Mouse (Mus musculus) MEL-GATA-1-ER (cell line): ENCODE measurements around the gene Dclre1a.
"Not testable (repeated sequence)": the region's sequence is repeated elsewhere in the genome, so short reads cannot be mapped to it uniquely, and the experiment has no call there.

ENCODE experiments used
- DNase-seq: peaks from one replicate; pipeline ENCODE4 v3.0.0-alpha.2; 2012; ENCODE audit warnings: low read depth; ENCODE audit errors: extremely low read depth

Gene Dclre1a

DNA sequence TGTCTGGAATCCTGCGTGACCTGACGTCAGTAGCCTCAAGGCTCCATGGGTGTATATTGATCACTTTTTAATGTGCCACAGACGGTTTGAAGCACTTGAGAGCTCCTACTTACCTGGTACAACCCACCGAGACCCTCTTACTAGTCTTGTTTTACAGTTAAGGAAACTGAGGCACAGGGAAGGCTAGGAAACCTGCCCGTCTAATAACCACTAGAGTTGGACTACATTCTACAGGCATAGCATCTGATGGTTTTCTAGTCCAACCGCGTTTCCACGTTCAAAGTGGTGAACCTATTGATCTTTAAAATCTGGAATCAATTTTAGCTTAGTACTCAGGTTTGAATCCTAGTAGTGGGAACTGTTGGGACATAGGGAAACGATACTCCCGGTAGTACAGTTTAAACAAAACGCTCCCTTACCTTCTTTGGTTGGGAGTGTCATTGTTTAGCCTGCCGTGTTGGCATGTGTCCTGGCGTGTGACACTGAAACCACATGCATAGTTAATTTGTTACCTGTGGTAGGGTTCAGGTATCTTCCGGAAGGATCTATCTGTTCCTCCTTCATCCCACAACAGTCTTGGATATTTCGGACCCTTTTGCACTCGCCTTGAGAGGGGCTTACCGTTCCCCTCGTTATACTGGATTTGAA, 1.1 kb upstream of the Dclre1a start:
- DNase-seq = no peak

DNA sequence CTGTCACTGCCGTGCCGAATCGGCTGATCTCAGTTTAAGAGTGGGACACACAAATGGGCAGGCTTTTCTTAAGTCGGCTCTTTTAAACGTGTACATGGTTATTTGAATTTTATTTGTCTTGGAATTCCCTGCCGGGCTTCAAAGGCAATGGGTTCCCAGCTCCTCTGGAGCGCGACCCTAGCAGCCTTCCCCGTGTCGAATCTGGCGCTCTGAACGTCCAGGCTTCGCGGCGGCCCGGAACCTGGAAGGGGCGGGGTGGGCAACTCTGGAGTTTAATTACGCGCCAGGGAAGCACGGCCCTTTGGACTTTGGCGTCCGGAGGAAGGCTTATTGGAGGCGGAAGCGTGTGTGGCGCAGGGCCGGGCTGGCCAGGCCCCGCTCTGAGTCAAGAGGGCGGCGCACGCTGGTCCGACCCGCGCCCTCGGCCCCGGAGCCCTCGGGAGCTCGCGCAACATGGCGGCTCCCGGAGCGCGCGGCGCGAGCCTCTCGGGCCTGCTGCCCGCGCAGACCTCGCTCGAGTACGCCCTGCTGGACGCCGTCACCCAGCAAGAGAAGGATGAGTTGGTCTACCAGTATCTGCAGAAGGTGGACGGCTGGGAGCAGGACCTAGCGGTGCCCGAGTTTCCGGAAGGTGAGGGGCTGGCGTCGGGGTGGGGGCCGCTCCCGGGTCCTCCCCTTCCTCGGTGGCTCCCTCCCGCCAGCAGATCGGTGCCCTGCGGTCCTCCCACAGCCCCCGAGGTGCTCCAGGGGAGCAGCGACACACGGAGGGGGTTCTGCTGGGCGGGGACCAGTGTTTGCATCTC, 409 bp upstream of the Dclre1a start, which contains the start of gene Nhlrc2:
Nhlrc2 (plus strand) TSS at position 32 of the 803 bp plus-strand sequence.
- DNase-seq = peak; percentile 76

DNA sequence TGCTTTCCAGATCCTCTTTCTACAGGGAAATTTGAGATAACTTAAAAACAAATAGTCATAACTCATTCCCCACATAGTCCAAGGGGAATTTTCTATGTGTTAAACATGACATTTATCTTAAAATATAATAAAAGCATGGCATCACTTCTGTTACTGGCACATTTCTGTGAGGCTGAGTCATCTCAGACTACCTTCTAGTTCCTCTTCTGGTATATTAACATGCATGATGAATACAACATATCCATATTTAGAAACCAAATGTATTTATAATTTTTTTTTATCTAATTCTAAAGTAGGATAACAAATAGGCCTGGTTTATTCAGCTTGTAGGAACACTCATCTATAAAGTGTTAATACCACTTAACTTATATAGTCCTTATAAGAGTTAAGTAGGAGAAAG, 2.0 kb downstream of the Dclre1a start:
- DNase-seq = no peak

DNA sequence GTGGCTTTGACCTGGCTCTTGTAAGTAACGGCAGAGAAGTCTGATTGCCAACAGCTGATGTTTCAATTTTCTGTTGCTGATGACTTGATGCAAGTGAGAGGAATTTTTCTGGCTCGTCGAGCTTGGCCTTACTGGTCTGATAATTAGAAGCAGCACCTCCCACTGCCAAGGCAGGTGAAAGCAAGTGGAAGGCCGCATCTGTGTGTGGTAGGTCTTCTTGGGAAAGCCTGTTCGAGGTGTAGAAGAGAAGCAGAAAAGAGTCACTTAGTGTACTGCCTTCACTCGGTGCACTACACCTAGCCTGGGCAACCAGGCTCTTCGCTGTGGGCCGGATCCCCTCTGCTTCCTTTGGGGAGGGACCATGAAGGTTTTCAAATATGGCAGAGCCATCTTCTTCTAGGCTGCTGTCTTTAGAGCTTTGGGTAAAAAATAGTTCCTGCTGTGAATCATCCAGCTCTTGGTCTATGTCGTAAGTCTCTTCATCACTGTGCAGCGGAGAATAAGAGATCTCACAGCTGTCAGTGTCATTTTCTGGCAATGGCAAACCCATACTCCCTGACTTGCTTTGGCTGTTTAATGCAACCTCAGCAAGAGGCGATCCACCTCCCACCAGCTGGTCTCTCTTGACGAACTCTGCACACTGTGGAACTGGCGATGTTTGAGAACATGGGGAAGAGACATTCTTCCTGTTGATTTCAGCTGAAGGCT, 3.2 kb downstream of the Dclre1a start:
- DNase-seq = no peak

DNA sequence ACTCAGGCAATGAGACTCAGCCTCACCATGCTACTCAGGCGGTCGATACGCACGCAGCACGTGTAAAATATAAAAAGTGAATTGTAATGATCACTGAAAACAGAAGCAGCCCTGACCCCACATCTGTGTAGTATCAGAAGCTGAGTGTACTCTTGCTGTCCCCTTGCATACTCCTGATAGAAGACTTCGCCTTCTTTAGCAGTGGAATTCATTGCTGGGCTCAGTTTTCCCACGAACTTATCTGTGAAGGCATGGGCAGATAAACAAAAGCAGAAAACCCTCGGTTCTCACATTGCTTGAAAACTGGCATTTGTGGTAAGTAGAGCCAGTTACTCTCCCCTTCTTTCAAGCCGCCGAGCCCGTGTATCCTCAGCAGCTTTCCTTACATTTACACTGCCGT, 4.7 kb downstream of the Dclre1a start:
- no peak for DNase-seq

DNA sequence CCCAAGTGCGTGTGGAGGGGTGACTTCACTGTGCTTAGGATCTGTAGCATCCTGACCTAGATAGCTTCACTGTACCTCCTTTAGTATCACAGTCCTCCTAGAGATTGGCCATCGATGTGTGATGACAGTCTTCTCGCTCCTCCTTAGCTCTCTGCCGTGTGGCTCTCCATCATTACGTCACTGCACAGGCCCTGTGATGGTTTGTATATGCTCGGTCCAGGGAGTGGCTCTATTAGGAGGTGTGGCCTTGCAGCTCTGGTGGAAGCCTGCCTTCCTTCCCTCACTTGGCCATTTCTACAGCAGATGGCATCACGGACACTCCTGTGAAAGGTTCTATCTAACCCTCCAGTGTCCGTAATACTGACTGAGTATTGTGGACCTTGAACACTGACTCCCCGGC, 12.3 kb downstream of the Dclre1a start:
- no peak for DNase-seq

DNA sequence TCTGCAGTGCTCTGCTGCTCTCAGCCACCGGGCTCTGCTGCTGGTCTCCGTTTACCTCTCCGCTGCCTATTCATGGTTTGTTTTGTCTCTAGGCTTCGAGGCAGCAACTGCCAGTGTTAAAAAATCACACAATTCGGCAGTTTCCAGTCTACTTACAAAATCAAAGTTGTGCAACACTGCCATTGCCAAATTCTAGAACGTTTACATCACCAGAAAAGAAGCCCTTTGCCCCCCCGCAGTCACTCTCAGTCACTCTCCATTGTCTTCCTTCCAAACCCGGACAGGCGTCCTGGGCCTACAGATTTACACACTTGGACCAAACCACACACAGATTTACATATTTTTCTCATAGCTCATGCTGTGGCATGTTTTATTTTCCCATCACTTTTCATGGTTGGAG, 13.0 kb downstream of the Dclre1a start:
- no peak for DNase-seq

DNA sequence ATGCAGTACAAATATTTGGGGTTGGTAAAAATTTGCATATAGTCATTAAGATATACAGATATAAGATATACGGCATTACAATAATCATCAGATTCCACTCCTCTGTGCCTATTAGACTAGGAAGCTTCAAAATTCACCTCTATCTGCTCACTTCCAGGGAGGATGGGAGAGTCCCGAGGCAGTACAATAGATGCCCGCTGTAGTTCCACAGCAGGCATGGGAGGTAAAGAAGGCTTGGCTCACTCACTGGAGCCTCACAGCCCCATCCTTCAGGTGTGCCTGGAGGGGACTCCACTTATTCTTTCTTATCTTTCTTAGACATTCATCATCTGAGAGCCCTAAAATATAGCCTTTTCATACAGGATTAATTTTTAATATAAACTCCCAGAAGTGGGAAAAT, 13.7 kb downstream of the Dclre1a start:
- DNase-seq = no peak

DNA sequence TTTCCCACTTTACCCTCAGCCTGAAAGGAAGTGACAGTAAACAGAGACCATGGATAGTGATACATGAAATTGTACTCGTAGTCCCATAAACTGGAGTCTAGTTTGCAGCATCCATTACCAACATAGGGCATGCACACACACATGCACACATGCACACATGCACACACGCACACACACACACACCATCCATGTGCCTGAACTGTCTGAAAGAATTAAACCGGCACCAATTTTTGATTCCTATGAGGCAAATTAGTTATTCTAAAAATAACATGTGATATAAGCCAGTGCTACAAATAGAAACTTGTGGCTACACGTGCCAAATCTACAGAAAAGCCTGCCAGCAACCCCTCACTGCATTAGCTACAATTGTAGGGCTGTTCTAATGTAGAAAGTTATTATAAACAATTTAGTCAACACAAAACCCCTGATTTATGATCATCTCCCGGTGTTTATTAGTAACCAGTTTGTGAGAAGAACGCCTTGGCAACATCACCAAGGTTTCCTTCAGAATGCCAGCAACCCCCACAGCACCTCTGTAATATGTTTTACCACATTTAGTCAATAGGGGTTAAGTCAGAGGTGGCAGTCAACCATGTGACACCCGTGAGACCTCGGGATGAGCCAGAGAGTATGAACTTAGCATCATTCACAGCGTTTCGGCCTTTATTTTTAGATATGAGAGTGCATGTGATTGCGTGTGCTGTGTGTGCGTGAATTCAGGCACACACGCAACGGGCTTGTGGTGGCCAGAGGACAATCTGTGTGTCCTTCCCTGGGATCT, 14.5 kb downstream of the Dclre1a start:
- DNase-seq = no peak

DNA sequence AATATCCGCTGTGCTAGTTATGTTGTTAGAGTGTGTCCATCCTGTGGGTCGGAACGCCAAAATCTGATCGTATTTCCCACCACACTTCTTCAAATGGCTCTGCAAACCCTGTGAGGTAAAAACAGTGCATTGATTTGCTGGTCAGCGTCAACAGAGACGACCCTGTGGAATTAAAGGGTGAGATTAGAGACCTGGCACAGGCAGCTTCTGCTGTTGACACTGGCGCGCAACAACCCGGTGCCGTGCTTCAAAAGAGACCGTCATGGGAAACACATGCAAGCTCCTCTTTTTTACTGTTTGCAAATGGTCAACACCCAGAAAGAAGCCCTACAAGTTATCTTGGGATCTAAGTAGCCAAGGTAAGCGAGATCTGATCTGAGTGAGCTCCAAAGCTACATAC, 16.8 kb downstream of the Dclre1a start:
- no peak for DNase-seq

DNA sequence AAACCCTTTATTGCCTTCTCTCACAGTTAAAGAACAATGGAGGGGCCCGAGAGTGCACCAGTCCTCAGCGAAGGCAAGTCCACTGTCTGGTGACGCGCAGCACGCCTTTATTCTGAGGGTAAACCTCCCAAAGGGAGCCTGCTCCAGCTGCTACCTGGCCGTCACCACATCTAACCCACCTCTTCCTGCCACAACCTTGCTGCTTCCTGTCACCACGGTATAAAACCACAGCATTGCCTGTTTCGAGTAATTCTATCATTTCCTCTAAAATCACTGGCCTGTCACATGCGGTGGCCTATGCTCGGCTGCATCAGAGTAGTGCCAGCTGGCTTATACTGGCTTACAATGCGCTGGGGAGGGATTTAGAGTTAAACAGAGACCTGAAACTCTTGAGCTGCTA, 17.5 kb downstream of the Dclre1a start:
- not testable (repeated sequence) for DNase-seq

DNA sequence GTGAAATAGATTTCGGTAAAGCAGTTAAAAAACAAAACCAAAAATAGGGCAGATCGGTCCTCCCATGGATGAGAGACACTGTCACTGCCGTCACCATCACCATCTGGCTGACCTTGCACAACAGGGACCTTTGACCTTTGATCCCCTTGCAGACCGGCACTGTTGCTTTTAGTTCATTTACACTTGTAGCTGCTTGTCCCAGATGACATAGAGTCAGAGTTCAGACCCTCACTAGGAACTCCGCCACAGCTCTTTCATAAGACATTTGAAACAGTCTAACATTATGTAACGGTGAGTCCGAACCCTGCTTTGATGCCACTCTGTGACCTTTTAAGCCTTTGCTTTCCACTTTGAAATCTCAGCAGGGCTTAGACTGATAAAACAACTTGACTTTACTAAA, 28.6 kb downstream of the Dclre1a start:
- not testable (repeated sequence) for DNase-seq

DNA sequence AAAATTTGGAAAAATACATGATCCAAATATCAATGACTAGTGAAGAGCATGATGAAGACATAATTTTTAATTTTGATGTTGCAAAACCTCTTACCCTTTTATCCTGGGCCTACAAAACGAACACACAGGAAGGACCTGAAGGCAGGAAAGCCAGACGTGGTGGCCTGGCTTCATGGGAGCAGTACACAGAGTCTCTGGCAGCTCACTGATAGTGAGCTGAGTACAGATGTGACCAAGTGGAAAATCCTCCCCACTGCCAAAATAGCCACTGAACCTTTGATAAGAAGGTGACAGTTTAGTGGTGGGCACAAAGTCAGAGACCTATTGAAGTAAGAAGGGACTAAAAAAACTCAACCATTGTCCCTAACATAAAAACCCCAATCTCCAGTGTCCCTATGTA, 34.5 kb downstream of the Dclre1a start:
- DNase-seq = not testable (repeated sequence)

DNA sequence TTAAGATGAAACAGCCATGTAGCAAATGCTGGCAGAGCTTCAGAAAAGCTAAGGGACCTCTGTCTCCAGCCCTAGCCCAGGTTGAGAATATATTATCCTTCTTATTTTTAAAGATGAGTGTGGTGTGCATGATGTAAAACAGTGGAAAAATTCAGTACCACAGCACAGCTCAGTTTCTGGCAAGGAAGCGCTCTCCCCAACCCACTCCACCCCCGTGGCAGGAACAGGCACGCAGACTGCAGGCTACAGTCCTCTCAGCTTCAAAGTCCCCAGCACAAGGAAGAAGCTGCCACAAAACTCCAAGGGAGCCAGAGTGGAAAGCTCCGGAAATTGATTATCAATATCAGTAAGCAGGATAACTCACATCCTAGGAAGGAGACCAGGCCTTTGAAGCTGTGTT, 36.8 kb downstream of the Dclre1a start:
- DNase-seq = not testable (repeated sequence)

DNA sequence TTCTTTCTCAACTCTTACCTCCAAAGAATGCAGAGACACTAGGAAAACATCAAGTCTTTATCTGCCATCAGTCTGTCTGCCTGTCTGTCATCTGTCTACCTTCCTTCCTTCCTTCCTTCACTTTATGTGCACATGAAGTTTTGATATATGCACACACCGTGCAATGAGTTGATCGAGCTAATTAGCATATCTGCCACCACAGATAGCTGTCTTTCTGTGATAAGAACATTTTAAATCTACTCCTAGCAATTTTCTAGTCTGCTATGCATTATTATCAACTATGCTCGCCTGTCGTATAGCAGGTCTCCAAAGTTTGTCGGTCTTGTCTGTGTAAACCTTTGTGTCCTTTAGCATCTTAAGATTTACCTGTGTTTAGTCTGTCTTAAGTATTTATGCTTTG, 44.5 kb downstream of the Dclre1a start:
- DNase-seq = not testable (repeated sequence)

DNA sequence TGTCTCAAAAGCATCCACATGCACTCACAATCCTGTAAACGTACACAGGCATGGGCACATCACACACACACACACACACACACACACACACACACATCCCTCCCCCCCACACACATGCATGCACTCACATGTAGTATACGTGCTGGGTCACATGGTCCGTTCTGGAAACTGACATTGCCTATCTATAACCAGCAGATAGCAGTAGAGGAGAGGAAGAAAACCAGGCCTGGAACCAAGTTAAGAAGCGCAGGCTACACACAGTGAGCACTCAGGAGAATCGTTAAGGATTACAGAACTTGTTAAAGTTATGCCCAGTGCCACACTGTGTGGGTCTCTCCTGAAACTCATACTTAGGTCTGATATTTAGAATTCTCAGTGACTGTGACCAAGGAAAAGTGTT, 45.0 kb downstream of the Dclre1a start:
- not testable (repeated sequence) for DNase-seq

DNA sequence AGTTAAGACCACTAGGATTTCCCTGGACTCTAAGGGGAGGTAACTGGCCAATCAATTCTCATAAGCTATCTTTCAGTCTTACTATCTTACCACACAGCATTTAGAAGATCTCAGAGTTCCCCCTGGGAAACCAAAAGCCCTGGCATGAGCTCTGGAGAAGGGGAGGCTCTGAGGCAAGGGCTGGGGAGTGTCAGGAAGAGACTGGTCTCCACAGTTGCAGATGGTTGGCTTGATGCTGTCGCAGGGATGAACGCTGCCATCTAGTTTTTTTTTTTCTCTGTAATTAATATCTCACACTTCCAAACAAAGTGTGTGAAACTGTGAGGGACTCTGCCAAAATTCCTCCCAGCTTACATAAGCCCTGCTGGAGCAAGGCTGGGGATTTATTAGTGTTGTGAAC, 53.9 kb downstream of the Dclre1a start:
- not testable (repeated sequence) for DNase-seq

DNA sequence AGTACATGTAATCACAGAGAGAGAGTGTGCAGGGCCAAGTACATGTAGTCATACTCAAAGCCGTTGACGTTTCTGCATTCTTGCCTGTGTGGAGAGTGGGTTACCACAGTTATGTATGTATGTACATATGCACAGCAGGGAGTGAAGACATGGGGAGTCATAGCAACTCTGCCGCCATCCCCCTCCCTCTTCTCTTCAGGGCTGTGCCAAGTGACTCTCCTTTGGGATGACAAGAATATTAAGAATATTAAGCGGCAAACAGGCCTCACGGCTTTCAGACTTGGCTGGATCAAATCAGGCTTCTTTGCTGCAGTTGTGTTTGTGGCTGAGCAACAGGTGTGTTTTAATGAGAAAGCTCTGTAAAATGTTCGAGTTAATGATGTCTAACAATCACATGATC, 58.4 kb downstream of the Dclre1a start:
- DNase-seq = no peak

DNA sequence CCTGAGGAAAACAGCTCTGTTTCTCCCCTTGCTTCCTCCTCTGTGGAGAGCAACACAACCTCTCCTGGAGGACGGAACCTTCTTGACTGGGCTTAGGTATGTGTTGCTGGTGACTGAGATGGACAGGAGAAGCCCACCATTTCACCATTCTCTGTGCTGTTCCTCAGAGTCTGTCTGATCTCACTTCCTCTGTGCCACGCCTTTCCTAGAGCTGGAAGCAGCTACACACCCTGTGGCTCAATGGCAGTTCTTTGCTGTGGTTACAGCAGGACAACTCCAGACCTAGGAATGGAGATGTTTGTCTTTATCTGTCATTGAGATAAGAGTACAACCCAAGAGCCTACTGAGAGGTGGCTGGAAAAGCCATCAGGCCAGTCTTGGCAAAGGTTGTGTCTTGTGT, 60.7 kb downstream of the Dclre1a start:
- no peak for DNase-seq

DNA sequence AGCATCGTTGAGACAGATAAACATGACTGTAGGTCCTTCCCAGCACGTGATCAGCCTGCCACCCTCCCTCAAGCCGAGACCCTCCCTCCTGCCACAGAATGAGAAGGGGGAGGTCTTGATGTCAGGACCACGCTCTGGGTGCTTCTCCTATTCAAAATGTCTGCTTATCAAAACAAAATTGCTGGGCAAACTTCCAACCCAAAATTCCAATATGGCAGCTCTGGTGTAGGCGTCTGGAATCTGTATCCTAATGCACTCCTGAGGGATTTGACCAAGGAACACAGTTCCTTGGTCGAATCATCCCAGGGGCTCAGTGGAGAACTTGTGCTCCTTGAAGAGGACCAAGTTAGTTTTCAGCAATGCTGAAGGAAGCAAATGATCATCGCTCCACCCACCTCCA, 61.1 kb downstream of the Dclre1a start:
- DNase-seq = no peak
